Mouse (Mus musculus): Measurements from ENCODE around the gene Clip3. TPM values are rescaled to one million over a fixed set of nuclear protein-coding genes. Genes with fewer than 3 reads are reported as not detected.
A peak's percentile ranks its signal among the peaks of the same experiment; 100 is the strongest.

Gene Clip3
- polyA plus RNA-seq, 1 experiment = 314 TPM

DNA sequence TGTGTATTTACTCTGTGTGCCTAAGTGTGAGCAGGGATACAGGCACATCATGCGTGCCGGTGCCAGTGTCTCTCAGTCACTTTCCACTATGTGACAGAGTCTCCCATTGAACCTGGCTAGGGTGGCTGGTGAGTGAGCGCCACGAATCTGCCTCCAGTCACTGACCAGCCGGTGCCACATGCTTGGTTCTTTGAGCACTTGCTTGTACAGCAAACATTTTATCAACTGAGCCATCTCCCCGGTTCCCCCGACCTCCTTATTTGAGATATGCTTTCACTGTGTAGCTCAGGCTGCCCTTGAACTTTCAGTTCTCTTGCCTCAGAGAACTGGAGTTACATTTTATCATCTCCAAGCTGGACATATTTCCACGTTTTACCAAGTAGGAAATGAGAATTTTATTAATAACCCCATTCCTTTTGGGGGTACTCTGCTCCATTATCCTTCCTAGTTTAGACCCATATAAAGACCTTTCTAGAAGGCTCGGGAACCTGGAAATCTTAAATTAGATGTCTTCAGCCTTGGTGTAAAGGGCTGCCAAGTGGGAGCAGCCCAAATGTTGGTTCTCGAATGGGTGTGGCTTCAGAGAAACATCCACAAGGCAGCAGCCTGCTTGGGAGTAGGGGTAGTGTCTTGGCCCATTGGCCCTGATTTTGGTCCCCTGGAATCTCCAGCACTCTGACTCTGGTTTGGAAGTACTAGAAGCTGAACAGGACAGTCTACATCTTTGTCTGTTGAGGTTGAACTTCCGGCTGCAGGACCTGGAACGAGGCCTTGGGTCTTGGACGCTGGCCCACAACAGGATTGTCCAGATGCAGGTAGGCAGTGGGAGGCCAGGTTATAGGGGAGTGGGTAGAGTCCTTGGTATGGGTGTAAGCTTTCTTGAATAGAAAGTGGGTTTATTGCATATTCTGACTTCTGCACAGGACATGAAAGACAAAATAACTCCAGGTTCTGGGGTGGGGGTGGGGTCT lies 24.3 kb downstream of the Clip3 start:
- TF ChIP-seq POLR2A (IDR thresholded peaks at IDR 0.05; ENCODE audit: borderline replicate concordance, extremely low read depth, insufficient read depth, insufficient read length, poor library complexity, severe bottlenecking) (no peak), CTCF (IDR thresholded peaks at IDR 0.05; ENCODE audit: borderline replicate concordance, extremely low read depth, insufficient read depth, insufficient read length) (no peak)
- no peak for DNase-seq (ENCODE audit: low read depth)

GRCm38 (mm10) chr7:30318142-30318541 lies 26.6 kb downstream of the Clip3 start:
- no peak for DNase-seq (ENCODE audit: low read depth)
- TF ChIP-seq CTCF (IDR thresholded peaks at IDR 0.05; ENCODE audit: borderline replicate concordance, extremely low read depth, insufficient read depth, insufficient read length) (no peak), POLR2A (IDR thresholded peaks at IDR 0.05; ENCODE audit: borderline replicate concordance, extremely low read depth, insufficient read depth, insufficient read length, poor library complexity, severe bottlenecking) (no peak)

GRCm38 (mm10) chr7:30320946-30321345 lies 29.4 kb downstream of the Clip3 start:
- no peak for TF ChIP-seq POLR2A (IDR thresholded peaks at IDR 0.05; ENCODE audit: borderline replicate concordance, extremely low read depth, insufficient read depth, insufficient read length, poor library complexity, severe bottlenecking)
- no peak for TF ChIP-seq CTCF (IDR thresholded peaks at IDR 0.05; ENCODE audit: borderline replicate concordance, extremely low read depth, insufficient read depth, insufficient read length)
- DNase-seq (ENCODE audit: low read depth) = no peak

- TF ChIP-seq POLR2A (IDR thresholded peaks at IDR 0.05; ENCODE audit: borderline replicate concordance, extremely low read depth, insufficient read depth, insufficient read length, poor library complexity, severe bottlenecking) (no peak; the same call in 1 of the 2 replicates), CTCF (IDR thresholded peaks at IDR 0.05; ENCODE audit: borderline replicate concordance, extremely low read depth, insufficient read depth, insufficient read length) (no peak)
- peak; percentile 83 for DNase-seq (ENCODE audit: low read depth)
Measured at GRCm38 (mm10) chr7:30321539-30322284, 30.2 kb downstream of the Clip3 start, which contains the start of gene E130208F15Rik. Gene E130208F15Rik, plus strand, starts transcription at chr7:30321740.

GRCm38 (mm10) chr7:30322285-30322667 lies 30.7 kb downstream of the Clip3 start:
- TF ChIP-seq POLR2A (IDR thresholded peaks at IDR 0.05; ENCODE audit: borderline replicate concordance, extremely low read depth, insufficient read depth, insufficient read length, poor library complexity, severe bottlenecking) (peak; percentile 88; the same call in 1 of the 2 replicates), CTCF (IDR thresholded peaks at IDR 0.05; ENCODE audit: borderline replicate concordance, extremely low read depth, insufficient read depth, insufficient read length) (no peak)
- peak; percentile 99 for DNase-seq (ENCODE audit: low read depth)

GRCm38 (mm10) chr7:30322865-30323264 lies 31.3 kb downstream of the Clip3 start:
- no peak for DNase-seq (ENCODE audit: low read depth)
- no peak for TF ChIP-seq POLR2A (IDR thresholded peaks at IDR 0.05; ENCODE audit: borderline replicate concordance, extremely low read depth, insufficient read depth, insufficient read length, poor library complexity, severe bottlenecking)

DNA sequence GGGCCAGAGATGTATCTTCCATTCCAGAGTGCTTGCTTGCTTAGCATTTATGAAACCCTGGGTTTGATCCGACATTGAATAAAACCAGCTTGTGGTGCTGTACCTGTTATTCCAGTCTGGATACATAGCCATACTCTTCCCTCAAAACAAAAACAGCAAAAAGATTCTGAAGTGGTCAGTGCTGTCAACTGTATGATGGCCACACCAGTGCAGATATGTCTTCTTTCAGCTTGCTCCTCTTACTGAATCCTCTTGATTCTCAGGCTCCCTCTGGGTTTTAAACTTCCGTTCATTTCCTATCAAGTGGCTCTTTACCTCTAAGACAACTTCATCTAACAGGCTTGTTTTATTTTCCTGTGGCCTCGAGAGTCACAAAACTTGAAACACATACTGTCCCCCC lies 32.3 kb downstream of the Clip3 start, which contains the start of gene Sdhaf1:
TSS of gene Sdhaf1 (minus strand) at position 101 of the 400 bp plus-strand sequence.
- TF ChIP-seq POLR2A (IDR thresholded peaks at IDR 0.05; ENCODE audit: borderline replicate concordance, extremely low read depth, insufficient read depth, insufficient read length, poor library complexity, severe bottlenecking) = no peak
- TF ChIP-seq CTCF (IDR thresholded peaks at IDR 0.05; ENCODE audit: borderline replicate concordance, extremely low read depth, insufficient read depth, insufficient read length) = no peak
- DNase-seq (ENCODE audit: low read depth) = no peak

- no peak for DNase-seq (ENCODE audit: low read depth)
- TF ChIP-seq POLR2A (IDR thresholded peaks at IDR 0.05; ENCODE audit: borderline replicate concordance, extremely low read depth, insufficient read depth, insufficient read length, poor library complexity, severe bottlenecking) = no peak
- no peak for TF ChIP-seq CTCF (IDR thresholded peaks at IDR 0.05; ENCODE audit: borderline replicate concordance, extremely low read depth, insufficient read depth, insufficient read length)
Measured at GRCm38 (mm10) chr7:30324300-30324944, 32.9 kb downstream of the Clip3 start.

DNA sequence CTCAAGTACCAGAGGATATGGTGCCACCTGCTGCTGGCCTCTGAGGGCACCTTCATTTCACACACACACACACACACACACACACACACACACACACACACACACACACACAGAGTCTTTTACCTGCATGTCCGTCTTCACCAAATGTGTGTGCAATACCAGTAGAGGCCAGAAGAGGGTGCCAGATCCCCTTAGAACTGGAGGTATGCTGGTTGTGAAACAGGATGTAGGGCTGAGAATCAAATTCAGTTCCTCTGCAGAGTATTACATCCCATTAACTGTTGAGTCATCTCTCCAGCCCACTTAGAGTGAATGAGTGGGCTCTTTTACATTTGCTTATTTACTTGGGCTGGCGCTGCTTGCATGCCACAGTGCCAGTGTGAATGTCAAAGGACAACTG lies 33.8 kb downstream of the Clip3 start:
- peak; percentile 28 for DNase-seq (ENCODE audit: low read depth)
- TF ChIP-seq CTCF (IDR thresholded peaks at IDR 0.05; ENCODE audit: borderline replicate concordance, extremely low read depth, insufficient read depth, insufficient read length) = peak; percentile 58; the same call in 1 of the 2 replicates
- TF ChIP-seq POLR2A (IDR thresholded peaks at IDR 0.05; ENCODE audit: borderline replicate concordance, extremely low read depth, insufficient read depth, insufficient read length, poor library complexity, severe bottlenecking) = no peak

GRCm38 (mm10) chr7:30326427-30326826 lies 34.9 kb downstream of the Clip3 start:
- no peak for TF ChIP-seq CTCF (IDR thresholded peaks at IDR 0.05; ENCODE audit: borderline replicate concordance, extremely low read depth, insufficient read depth, insufficient read length)
- TF ChIP-seq POLR2A (IDR thresholded peaks at IDR 0.05; ENCODE audit: borderline replicate concordance, extremely low read depth, insufficient read depth, insufficient read length, poor library complexity, severe bottlenecking) = no peak
- no peak for DNase-seq (ENCODE audit: low read depth)

DNA sequence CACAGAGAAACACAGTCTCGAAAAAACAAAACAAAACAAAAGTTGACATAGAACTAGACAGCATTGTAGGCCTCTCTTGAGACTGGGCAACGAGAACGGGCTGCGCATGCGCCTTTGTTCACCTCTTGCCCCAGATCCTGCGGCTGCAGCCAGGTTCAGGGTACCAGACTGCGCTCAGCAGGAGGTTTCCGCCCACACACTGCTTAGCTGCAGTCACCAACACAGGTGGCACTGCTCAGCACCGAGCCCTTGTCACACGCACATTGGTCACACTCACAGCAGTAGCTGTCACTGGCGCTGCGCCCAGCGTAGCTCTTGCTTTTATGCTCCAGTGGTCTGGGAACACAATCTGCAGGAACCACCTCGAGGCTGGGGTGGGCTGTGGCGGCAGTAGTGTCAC lies 35.6 kb downstream of the Clip3 start:
- peak; percentile 58 for DNase-seq (ENCODE audit: low read depth)
- TF ChIP-seq CTCF (IDR thresholded peaks at IDR 0.05; ENCODE audit: borderline replicate concordance, extremely low read depth, insufficient read depth, insufficient read length) (no peak), POLR2A (IDR thresholded peaks at IDR 0.05; ENCODE audit: borderline replicate concordance, extremely low read depth, insufficient read depth, insufficient read length, poor library complexity, severe bottlenecking) (no peak)
